Mouse (Mus musculus) midbrain, embryonic 14.5 days (tissue): Measurements from ENCODE around the gene Wars. TPM values are rescaled to one million over a fixed set of nuclear protein-coding genes. Genes with fewer than 3 reads are reported as not detected.

Source experiments
- ATAC-seq: fragments of 200-750 bp; cut with Nextera tagmentation; 2 replicates; pipeline ENCODE4 v1.8.0; 2017; ENCODE audit warnings: moderate number of reproducible peaks, moderate library complexity; ENCODE audit not compliant: low FRiP score, low TSS enrichment
- DNase-seq: peaks from one replicate; pipeline ENCODE4 v3.0.0-alpha.2; 2015
- H3K27ac ChIP-seq: fragments of 300-500 bp; sonication (generic); replicated peaks from 2 replicates; pipeline ENCODE4 v1.5.1; 2014; ENCODE audit warnings: mild to moderate bottlenecking, low read depth, low read length, moderate library complexity
- H3K27me3 ChIP-seq: fragments of 300-500 bp; sonication (generic); 2 replicates; pipeline ENCODE4 v1.6.1; 2014; ENCODE audit warnings: low read length, control low read depth, mixed read lengths; ENCODE audit not compliant: control insufficient read depth, insufficient read depth
- H3K36me3 ChIP-seq: fragments of 300-500 bp; sonication (generic); 2 replicates; pipeline ENCODE4 v1.6.1; 2014; ENCODE audit warnings: low read length, control low read depth; ENCODE audit not compliant: control insufficient read depth, insufficient read depth
- H3K4me1 ChIP-seq: fragments of 300-500 bp; sonication (generic); 2 replicates; pipeline ENCODE4 v1.6.1; 2014; ENCODE audit warnings: mild to moderate bottlenecking, antibody characterized with exemption, low read length, control low read depth; ENCODE audit not compliant: control insufficient read depth, insufficient read depth
- H3K4me2 ChIP-seq: fragments of 300-500 bp; sonication (generic); 2 replicates; pipeline ENCODE4 v1.6.1; 2014; ENCODE audit warnings: mild to moderate bottlenecking, low read length, moderate library complexity
- H3K4me3 ChIP-seq: fragments of 300-500 bp; sonication (generic); replicated peaks from 2 replicates; pipeline ENCODE4 v1.5.1; 2014; ENCODE audit warnings: low read depth, low read length
- H3K9ac ChIP-seq: fragments of 300-500 bp; sonication (generic); replicated peaks from 2 replicates; pipeline ENCODE4 v1.6.1; 2014; ENCODE audit warnings: mild to moderate bottlenecking, low read length, moderate library complexity
- H3K9me3 ChIP-seq: fragments of 300-500 bp; sonication (generic); 2 replicates; pipeline ENCODE4 v1.6.1; 2016; ENCODE audit warnings: low read length, control low read depth, mixed read lengths; ENCODE audit not compliant: control insufficient read depth
- WGBS: fragments of 180-500 bp; shearing (Covaris S2); extraction: QIAGEN DNeasy Blood & Tissue Kit; methylation state at CpG from one replicate; pipeline ENCODE4 v1.1.7; 2014; 5-methylcytosine and 5-hydroxymethylcytosine counted together
- polyA plus RNA-seq: library from polyadenylated mRNA; unstranded; fragments of >200 nt; fragmentation: Nextera tagmentation; extraction: Ambion mirVana; gene quantifications from 2 replicates; pipeline ENCODE4 v1.2.1, GENCODE M21; 2014

Wars gene
- polyA plus RNA-seq, 1 experiment from 2014 or later: 110 TPM

DNA sequence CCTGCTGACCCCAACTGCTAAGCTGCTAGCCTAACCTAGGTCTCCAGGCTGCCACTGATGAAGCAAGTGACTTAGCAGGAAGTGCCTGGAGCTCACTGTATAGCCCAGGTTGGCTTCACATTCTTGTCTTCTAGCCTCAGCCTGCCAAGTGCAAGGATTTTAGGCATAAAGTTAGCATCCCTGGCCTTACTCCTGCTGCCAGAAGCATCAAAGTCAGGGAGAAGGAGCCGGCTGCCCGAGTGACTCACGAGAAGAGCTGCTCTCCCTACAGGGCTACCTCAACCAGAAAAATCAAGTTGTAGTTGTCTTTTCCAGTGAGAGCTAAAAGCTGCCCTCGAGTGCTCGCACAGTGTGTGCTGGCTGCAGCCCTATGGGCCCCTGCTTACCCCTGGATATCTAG, 35.5 kb downstream of the Wars start:
- WGBS: 93% methylated on average over 5 of the region's 5 CpGs
- Histone ChIP-seq H3K36me3 (peaks cover 49% of the 10 kb centered on the region), H3K4me1 (no peaks in the 10 kb centered on the region), H3K9ac (no peak overlapping the region), H3K27me3 (no peaks in the 10 kb centered on the region), H3K4me2 (no peak overlapping the region), H3K9me3 (no peaks in the 10 kb centered on the region), H3K27ac (no peak overlapping the region), H3K4me3 (no peak overlapping the region)
- DNase-seq: no peak
- no peak for ATAC-seq

DNA sequence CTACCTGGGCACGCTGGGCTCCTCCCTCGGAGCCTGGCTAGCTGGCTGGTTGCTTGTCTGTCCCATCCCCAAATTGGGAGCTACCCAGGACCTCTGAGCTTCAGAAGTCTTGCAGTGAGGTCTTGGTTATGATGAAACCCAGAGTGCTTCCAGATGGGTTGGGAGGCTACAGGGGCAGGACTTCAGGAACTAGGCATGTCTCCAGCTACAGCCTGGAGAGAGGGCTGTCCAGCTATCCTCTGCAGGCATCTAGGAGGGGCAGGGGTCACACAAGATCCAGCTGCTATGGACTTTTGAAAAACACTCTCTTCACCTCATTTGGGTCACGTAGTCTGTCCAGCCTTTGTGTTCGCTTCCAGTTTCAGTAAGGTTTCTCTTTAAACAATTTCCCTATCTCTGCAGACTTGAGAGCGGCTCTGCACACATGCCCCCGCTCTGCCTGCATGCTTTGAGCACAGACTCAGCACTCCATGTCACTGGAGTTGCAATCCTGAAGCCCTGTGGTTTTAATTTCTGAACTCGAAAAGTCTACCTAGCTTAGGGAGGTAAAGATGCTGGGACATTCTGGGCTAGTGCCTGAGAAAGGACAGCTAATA, 36.3 kb downstream of the Wars start:
- DNase-seq (no peak), ATAC-seq (no peak)
- Histone ChIP-seq H3K27ac (no peak overlapping the region), H3K4me1 (no peaks in the 10 kb centered on the region), H3K27me3 (no peaks in the 10 kb centered on the region), H3K36me3 (peaks cover 41% of the 10 kb centered on the region), H3K4me2 (no peak overlapping the region), H3K9ac (no peak overlapping the region), H3K9me3 (no peaks in the 10 kb centered on the region), H3K4me3 (no peak overlapping the region)
- WGBS: 89% methylated on average over 7 of the region's 7 CpGs

DNA sequence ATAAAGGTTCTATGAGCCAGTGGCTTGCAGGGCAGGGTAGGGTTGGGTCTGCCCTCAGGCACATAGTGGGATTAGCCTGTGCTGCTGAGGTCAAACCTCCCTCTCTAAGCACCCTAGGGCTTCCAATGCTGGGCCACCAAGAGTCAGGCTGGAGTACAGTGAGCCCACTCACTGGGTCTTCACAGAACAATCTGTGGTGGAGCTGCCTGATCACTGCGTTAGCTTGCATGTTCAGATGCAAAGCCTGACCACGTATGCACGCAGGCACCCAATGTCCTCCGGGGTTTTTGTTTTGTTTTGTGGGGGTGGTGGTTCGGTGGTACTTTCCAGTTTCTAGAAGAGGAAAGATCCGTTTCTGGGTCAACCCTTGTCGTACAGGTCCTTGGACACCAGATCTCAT, 36.9 kb downstream of the Wars start:
- H3K9ac ChIP-seq: no peak overlapping the region
- no peak overlapping the region for H3K4me2 ChIP-seq
- H3K4me3 ChIP-seq: no peak overlapping the region
- H3K27ac ChIP-seq: no peak overlapping the region
- peaks cover 35% of the 10 kb centered on the region for H3K36me3 ChIP-seq
- DNase-seq (no peak), ATAC-seq (no peak)
- H3K27me3 ChIP-seq: no peaks in the 10 kb centered on the region
- H3K9me3 ChIP-seq: no peaks in the 10 kb centered on the region
- no peaks in the 10 kb centered on the region for H3K4me1 ChIP-seq
- WGBS: 88% methylated on average over 7 of the region's 7 CpGs

DNA sequence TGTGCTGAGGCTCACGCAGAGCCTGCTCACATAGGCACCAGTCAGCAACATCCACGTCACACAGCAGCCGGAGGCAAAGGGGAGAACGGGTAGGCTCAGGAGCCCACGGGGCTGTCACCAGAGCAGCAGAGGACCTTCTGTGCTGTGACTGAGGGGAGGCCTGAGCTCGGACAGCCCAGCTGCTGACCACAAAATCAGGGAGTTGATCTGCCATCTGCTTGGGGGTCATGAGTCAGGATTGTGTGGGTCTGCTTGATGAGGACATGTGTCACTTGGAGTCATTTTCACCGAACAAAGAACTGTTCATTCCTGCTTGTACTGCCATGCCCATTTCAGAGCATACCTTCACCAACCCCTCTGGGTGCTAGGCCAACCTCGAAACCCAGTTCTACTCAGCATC, 37.8 kb downstream of the Wars start:
- no peak overlapping the region for H3K4me3 ChIP-seq
- H3K9ac ChIP-seq: no peak overlapping the region
- no peaks in the 10 kb centered on the region for H3K9me3 ChIP-seq
- no peak overlapping the region for H3K4me2 ChIP-seq
- no peaks in the 10 kb centered on the region for H3K27me3 ChIP-seq
- H3K36me3 ChIP-seq: peaks cover 27% of the 10 kb centered on the region
- no peaks in the 10 kb centered on the region for H3K4me1 ChIP-seq
- no peak overlapping the region for H3K27ac ChIP-seq
- DNase-seq (no peak), ATAC-seq (no peak)
- 88% methylated on average over 8 of the region's 8 CpGs for WGBS

DNA sequence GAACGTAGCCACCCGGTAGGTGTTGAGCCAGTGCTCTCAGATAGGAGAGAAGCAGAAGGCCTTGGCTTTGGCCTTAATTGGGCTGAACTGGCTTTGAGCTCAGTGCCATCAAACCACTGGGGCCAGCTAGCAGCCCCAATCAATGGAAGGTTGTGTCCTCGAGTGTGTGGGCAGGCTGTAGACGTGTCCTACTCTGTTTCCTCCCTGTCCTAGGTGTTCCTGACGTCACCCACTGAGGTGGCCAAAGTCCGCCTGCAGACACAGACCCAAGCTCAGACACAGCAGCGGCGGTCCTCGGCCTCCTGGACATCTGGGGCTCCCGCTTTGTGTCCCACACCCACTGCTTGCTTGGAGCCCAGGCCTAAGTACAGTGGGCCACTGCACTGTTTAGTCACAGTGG, 38.9 kb downstream of the Wars start:
- H3K27ac ChIP-seq: no peak overlapping the region
- ATAC-seq (no peak), DNase-seq (no peak)
- WGBS: 85% methylated on average over 10 of the region's 10 CpGs
- no peak overlapping the region for H3K4me3 ChIP-seq
- peaks cover 17% of the 10 kb centered on the region for H3K36me3 ChIP-seq
- H3K9me3 ChIP-seq: no peaks in the 10 kb centered on the region
- no peak overlapping the region for H3K4me2 ChIP-seq
- H3K4me1 ChIP-seq: no peaks in the 10 kb centered on the region
- no peaks in the 10 kb centered on the region for H3K27me3 ChIP-seq
- no peak overlapping the region for H3K9ac ChIP-seq

DNA sequence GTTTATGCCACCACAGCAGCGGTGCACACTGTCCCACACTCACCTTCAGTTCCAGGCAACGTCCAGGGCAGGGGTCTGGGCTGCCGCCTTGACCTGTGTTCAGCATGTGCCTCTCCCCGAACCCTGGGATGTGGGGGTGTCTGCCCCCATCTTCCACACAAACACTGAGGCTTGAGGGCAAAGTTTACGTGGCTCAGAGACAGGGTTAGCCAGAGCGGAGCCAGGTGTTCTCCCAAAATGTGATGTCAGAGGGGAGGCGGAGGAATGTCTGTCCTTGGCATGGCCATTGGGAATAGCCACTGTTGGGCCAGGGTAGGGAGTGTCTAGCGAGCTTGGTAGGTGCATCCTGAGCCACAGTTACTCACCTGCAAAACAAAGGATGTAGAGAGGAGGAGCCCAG, 41.2 kb downstream of the Wars start:
- no peak overlapping the region for H3K27ac ChIP-seq
- H3K4me1 ChIP-seq: no peaks in the 10 kb centered on the region
- no peak for ATAC-seq
- H3K9ac ChIP-seq: no peak overlapping the region
- no peak for DNase-seq
- H3K36me3 ChIP-seq: peaks cover 3% of the 10 kb centered on the region; the same call in 1 of the 2 replicates
- no peaks in the 10 kb centered on the region for H3K9me3 ChIP-seq
- WGBS: 92% methylated on average over 8 of the region's 8 CpGs
- H3K27me3 ChIP-seq: no peaks in the 10 kb centered on the region
- H3K4me2 ChIP-seq: no peak overlapping the region
- H3K4me3 ChIP-seq: no peak overlapping the region

DNA sequence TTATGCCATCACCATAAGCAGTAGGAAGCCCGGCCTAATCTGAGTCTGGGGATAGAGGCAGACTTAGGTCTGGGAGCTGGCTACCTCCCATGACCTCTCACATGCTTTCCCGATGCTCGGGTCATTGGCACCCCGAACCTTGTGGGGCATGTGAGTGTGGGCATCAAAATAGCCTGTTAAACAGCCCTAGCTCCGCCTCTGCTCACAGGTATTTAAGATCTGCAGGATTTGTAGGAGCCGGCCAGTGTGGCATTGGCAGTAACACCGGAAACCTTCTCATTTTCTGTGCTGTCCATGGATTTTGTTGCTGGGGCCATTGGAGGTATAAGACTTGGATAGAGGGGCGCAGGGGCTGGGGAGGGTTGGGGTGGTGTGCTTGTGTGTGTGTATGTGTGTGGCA, 43.1 kb downstream of the Wars start:
- DNase-seq: no peak
- Histone ChIP-seq H3K9me3 (no peaks in the 10 kb centered on the region), H3K4me1 (no peaks in the 10 kb centered on the region), H3K36me3 (no peaks in the 10 kb centered on the region; the same call in 1 of the 2 replicates), H3K9ac (no peak overlapping the region), H3K27ac (no peak overlapping the region), H3K4me3 (no peak overlapping the region), H3K27me3 (no peaks in the 10 kb centered on the region), H3K4me2 (no peak overlapping the region)
- 90% methylated on average over 8 of the region's 8 CpGs for whole genome bisulfite sequencing
- no peak for ATAC-seq

DNA sequence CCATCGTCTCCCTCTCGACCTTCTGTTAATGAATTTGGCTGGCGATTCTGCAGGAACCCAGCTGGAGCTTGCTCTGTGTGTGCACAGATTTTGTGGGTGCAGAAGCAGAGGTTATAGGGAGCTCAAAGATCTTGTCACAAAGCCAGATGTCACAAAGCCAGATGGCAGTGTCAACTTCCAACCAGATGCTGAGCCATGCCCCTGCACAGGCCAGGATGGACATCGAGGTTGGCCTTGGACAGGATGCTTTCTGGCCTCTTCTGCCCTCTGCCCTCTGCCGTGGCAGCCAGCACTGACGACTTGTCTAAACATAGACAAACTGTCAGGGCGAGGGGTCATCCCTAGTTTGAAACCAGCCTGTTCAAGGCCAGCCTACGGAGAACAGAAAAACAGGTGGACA, 43.8 kb downstream of the Wars start:
- no peaks in the 10 kb centered on the region for H3K27me3 ChIP-seq
- no peak overlapping the region for H3K27ac ChIP-seq
- no peak overlapping the region for H3K4me2 ChIP-seq
- H3K36me3 ChIP-seq: peaks cover 3% of the 10 kb centered on the region
- H3K4me1 ChIP-seq: no peaks in the 10 kb centered on the region
- 72% methylated on average over 8 of the region's 8 CpGs for whole genome bisulfite sequencing
- H3K9ac ChIP-seq: no peak overlapping the region
- ATAC-seq (no peak), DNase-seq (no peak)
- H3K4me3 ChIP-seq: no peak overlapping the region
- no peaks in the 10 kb centered on the region for H3K9me3 ChIP-seq

DNA sequence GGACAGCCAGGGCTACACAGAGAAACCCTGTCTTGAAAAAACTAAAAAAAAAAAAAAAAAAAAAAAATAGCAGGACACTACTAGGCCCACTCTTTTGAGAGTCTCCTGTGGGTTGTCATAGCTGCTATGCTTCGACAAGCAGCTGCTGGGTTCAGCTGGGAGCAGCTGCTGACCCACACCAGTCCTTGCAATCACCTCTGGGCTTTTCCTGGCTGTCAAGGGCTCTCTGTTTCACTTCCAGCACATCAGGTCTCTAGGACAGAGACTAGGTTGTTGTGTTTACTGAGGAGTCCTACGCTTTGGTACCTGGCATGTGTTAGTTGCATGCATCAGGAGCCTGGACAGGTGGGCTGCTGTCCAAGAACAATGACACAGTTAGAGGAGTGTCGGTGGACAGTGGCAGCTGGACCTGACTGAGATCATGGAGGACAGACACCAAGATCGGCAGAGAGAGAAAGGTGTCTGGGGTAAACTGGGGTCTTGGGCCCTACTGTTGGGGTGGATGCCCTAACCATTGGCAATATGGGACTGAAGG, 44.4 kb downstream of the Wars start:
- H3K27me3 ChIP-seq: no peaks in the 10 kb centered on the region
- no peaks in the 10 kb centered on the region for H3K4me1 ChIP-seq
- H3K4me3 ChIP-seq: no peak overlapping the region
- peaks cover 9% of the 10 kb centered on the region for H3K36me3 ChIP-seq
- DNase-seq (no peak), ATAC-seq (no peak)
- H3K4me2 ChIP-seq: no peak overlapping the region
- WGBS: 82% methylated on average over 4 of the region's 4 CpGs
- H3K9me3 ChIP-seq: no peaks in the 10 kb centered on the region
- no peak overlapping the region for H3K27ac ChIP-seq
- no peak overlapping the region for H3K9ac ChIP-seq
